Mouse (Mus musculus) gonadal fat pad, adult 2 months (tissue): ENCODE results near the gene Hlcs. TPM values are rescaled to one million over a fixed set of nuclear protein-coding genes. Genes with fewer than 3 reads are reported as not detected.

ENCODE experiments used
- DNase-seq: peaks from one replicate; pipeline ENCODE4 v3.0.0-alpha.2; 2012; ENCODE audit warnings: low read depth
- polyA plus RNA-seq: library from polyadenylated mRNA; depleted of rRNA; stranded (reverse); fragments of >200 nt; gene quantifications from 2 replicates; pipeline ENCODE4 v1.2.3, GENCODE M21; 2012

Gene Hlcs
- polyA plus RNA-seq, 1 experiment = 13.0 TPM

- no peak for DNase-seq
Measured at GRCm38 (mm10) chr16:94094251-94095108, 218.9 kb downstream of the Hlcs start.

- DNase-seq = no peak
Measured at GRCm38 (mm10) chr16:94093151-94093863, 220.1 kb downstream of the Hlcs start.

GRCm38 (mm10) chr16:94092511-94093150 lies 220.7 kb downstream of the Hlcs start:
- DNase-seq = no peak

- DNase-seq = no peak
Measured at GRCm38 (mm10) chr16:94088819-94089692, 224.3 kb downstream of the Hlcs start.

- DNase-seq = no peak
Measured at GRCm38 (mm10) chr16:94088226-94088748, 225.1 kb downstream of the Hlcs start.

- no peak for DNase-seq
Measured at GRCm38 (mm10) chr16:94087570-94088225, 225.7 kb downstream of the Hlcs start.

- DNase-seq = no peak
Measured at GRCm38 (mm10) chr16:94086701-94087569, 226.4 kb downstream of the Hlcs start.

GRCm38 (mm10) chr16:94085603-94086285 lies 227.6 kb downstream of the Hlcs start:
- no peak for DNase-seq

GRCm38 (mm10) chr16:94084711-94085602 lies 228.4 kb downstream of the Hlcs start, which contains the start of gene Sim2:
TSS of gene Sim2 (plus strand) at chr16:94084931.
- no peak for DNase-seq

GRCm38 (mm10) chr16:94083848-94084525 lies 229.4 kb downstream of the Hlcs start:
- DNase-seq = no peak

GRCm38 (mm10) chr16:94082960-94083847 lies 230.2 kb downstream of the Hlcs start:
- no peak for DNase-seq

- no peak for DNase-seq
Measured at GRCm38 (mm10) chr16:94081996-94082708, 231.2 kb downstream of the Hlcs start.

- DNase-seq = no peak
Measured at GRCm38 (mm10) chr16:94081596-94081995, 231.8 kb downstream of the Hlcs start.

GRCm38 (mm10) chr16:94079856-94080555 lies 233.4 kb downstream of the Hlcs start:
- no peak for DNase-seq
